Mouse (Mus musculus): ENCODE data around the gene Ttll7. TPM values are rescaled to one million over a fixed set of nuclear protein-coding genes. Genes with fewer than 3 reads are reported as not detected.

Ttll7 gene
- polyA plus RNA-seq, 1 experiment from 2014 or later, result 1.7 TPM

- no peaks in the 10 kb centered on the region for H3K36me3 ChIP-seq (ENCODE audit: insufficient read depth, low read length)
- 43% methylated on average over 4 of the region's 4 CpGs for WGBS
- TF ChIP-seq CTCF (IDR thresholded peaks at IDR 0.05; ENCODE audit: low read depth), result peak; percentile 57; the same call in 1 of the 2 replicates
- DNase-seq (ENCODE audit: low spot score) (peak; percentile 7), ATAC-seq (replicated peaks; ENCODE audit: low FRiP score, low read depth) (no peak)
- no peaks in the 10 kb centered on the region for H3K4me1 ChIP-seq (replicated peaks; ENCODE audit: insufficient read depth, low read length)
- H3K9me3 ChIP-seq (replicated peaks; ENCODE audit: low read length), result no peaks in the 10 kb centered on the region
- H3K4me2 ChIP-seq (ENCODE audit: low read length), result no peak overlapping the region
- no peak overlapping the region for H3K9ac ChIP-seq (ENCODE audit: low read depth, low read length)
- no peak overlapping the region for H3K4me3 ChIP-seq (replicated peaks; ENCODE audit: low read depth, low read length)
- H3K27ac ChIP-seq, result no peak overlapping the region
- H3K27me3 ChIP-seq (ENCODE audit: insufficient read depth, low read length), result no peaks in the 10 kb centered on the region
Measured at GRCm38 (mm10) chr3:146866563-146866962, 14.4 kb downstream of the Ttll7 start.

- ATAC-seq (replicated peaks; ENCODE audit: low FRiP score, low read depth) (no peak), DNase-seq (ENCODE audit: low spot score) (no peak)
- TF ChIP-seq CTCF (IDR thresholded peaks at IDR 0.05; ENCODE audit: low read depth), result no peak
- 76% methylated on average over 3 of the region's 3 CpGs for WGBS
- H3K4me2 ChIP-seq (ENCODE audit: low read length), result no peak overlapping the region
- no peaks in the 10 kb centered on the region for H3K27me3 ChIP-seq (ENCODE audit: insufficient read depth, low read length)
- no peak overlapping the region for H3K27ac ChIP-seq
- no peaks in the 10 kb centered on the region for H3K36me3 ChIP-seq (ENCODE audit: insufficient read depth, low read length)
- no peak overlapping the region for H3K4me3 ChIP-seq (replicated peaks; ENCODE audit: low read depth, low read length)
- H3K4me1 ChIP-seq (replicated peaks; ENCODE audit: insufficient read depth, low read length), result no peaks in the 10 kb centered on the region
- H3K9me3 ChIP-seq (replicated peaks; ENCODE audit: low read length), result no peaks in the 10 kb centered on the region
- H3K9ac ChIP-seq (ENCODE audit: low read depth, low read length), result no peak overlapping the region
Measured at GRCm38 (mm10) chr3:146871954-146872353, 19.8 kb downstream of the Ttll7 start.

- WGBS, result 62% methylated on average over 2 of the region's 2 CpGs
- ATAC-seq (replicated peaks; ENCODE audit: low FRiP score, low read depth), result no peak
Measured at GRCm38 (mm10) chr3:146875929-146876328, 23.8 kb downstream of the Ttll7 start.

GRCm38 (mm10) chr3:146893931-146894330, 41.8 kb downstream of the Ttll7 start:
- 87% methylated on average over 13 of the region's 13 CpGs for WGBS

More at GRCm38 (mm10) chr3:146875929-146876328, 23.8 kb downstream of the Ttll7 start:
- Histone ChIP-seq H3K4me3 (replicated peaks; ENCODE audit: low read depth, low read length) (no peak overlapping the region), H3K9me3 (replicated peaks; ENCODE audit: low read length) (no peaks in the 10 kb centered on the region; the same call in 1 of the 2 replicates), H3K4me1 (replicated peaks; ENCODE audit: insufficient read depth, low read length) (no peaks in the 10 kb centered on the region), H3K36me3 (ENCODE audit: insufficient read depth, low read length) (no peaks in the 10 kb centered on the region), H3K27me3 (ENCODE audit: insufficient read depth, low read length) (no peaks in the 10 kb centered on the region), H3K4me2 (ENCODE audit: low read length) (no peak overlapping the region), H3K9ac (ENCODE audit: low read depth, low read length) (no peak overlapping the region), H3K27ac (no peak overlapping the region)
- DNase-seq (ENCODE audit: low spot score), result no peak
- no peak for TF ChIP-seq CTCF (IDR thresholded peaks at IDR 0.05; ENCODE audit: low read depth)

GRCm38 (mm10) chr3:146896581-146896980, 44.4 kb downstream of the Ttll7 start:
- H3K9me3 ChIP-seq (replicated peaks; ENCODE audit: low read length), result no peaks in the 10 kb centered on the region
- ATAC-seq (replicated peaks; ENCODE audit: low FRiP score, low read depth) (no peak), DNase-seq (ENCODE audit: low spot score) (no peak)
- TF ChIP-seq CTCF (IDR thresholded peaks at IDR 0.05; ENCODE audit: low read depth), result no peak
- no peak overlapping the region for H3K9ac ChIP-seq (ENCODE audit: low read depth, low read length)
- no peaks in the 10 kb centered on the region for H3K27me3 ChIP-seq (ENCODE audit: insufficient read depth, low read length)
- no peaks in the 10 kb centered on the region for H3K36me3 ChIP-seq (ENCODE audit: insufficient read depth, low read length)
- no peaks in the 10 kb centered on the region for H3K4me1 ChIP-seq (replicated peaks; ENCODE audit: insufficient read depth, low read length)
- no peak overlapping the region for H3K4me3 ChIP-seq (replicated peaks; ENCODE audit: low read depth, low read length)
- no peak overlapping the region for H3K4me2 ChIP-seq (ENCODE audit: low read length)
- WGBS, result 80% methylated on average over 8 of the region's 8 CpGs
- H3K27ac ChIP-seq, result no peak overlapping the region

More at GRCm38 (mm10) chr3:146893931-146894330, 41.8 kb downstream of the Ttll7 start:
- no peak for ATAC-seq (replicated peaks; ENCODE audit: low FRiP score, low read depth)
- Histone ChIP-seq H3K9ac (ENCODE audit: low read depth, low read length) (no peak overlapping the region), H3K27ac (no peak overlapping the region), H3K4me1 (replicated peaks; ENCODE audit: insufficient read depth, low read length) (no peaks in the 10 kb centered on the region), H3K4me3 (replicated peaks; ENCODE audit: low read depth, low read length) (no peak overlapping the region), H3K36me3 (ENCODE audit: insufficient read depth, low read length) (no peaks in the 10 kb centered on the region), H3K9me3 (replicated peaks; ENCODE audit: low read length) (no peaks in the 10 kb centered on the region), H3K27me3 (ENCODE audit: insufficient read depth, low read length) (no peaks in the 10 kb centered on the region), H3K4me2 (ENCODE audit: low read length) (no peak overlapping the region)
- no peak for TF ChIP-seq CTCF (IDR thresholded peaks at IDR 0.05; ENCODE audit: low read depth)
- no peak for DNase-seq (ENCODE audit: low spot score)

GRCm38 (mm10) chr3:146900094-146900493, 47.9 kb downstream of the Ttll7 start:
- ATAC-seq (replicated peaks; ENCODE audit: low FRiP score, low read depth) (no peak), DNase-seq (ENCODE audit: low spot score) (no peak)
- H3K4me2 ChIP-seq (ENCODE audit: low read length), result no peak overlapping the region
- H3K9me3 ChIP-seq (replicated peaks; ENCODE audit: low read length), result no peaks in the 10 kb centered on the region
- peak; percentile 25; the same call in 1 of the 2 replicates for TF ChIP-seq CTCF (IDR thresholded peaks at IDR 0.05; ENCODE audit: low read depth)
- 88% methylated on average over 3 of the region's 3 CpGs for WGBS
- no peaks in the 10 kb centered on the region for H3K36me3 ChIP-seq (ENCODE audit: insufficient read depth, low read length)
- no peaks in the 10 kb centered on the region for H3K27me3 ChIP-seq (ENCODE audit: insufficient read depth, low read length)
- no peak overlapping the region for H3K4me3 ChIP-seq (replicated peaks; ENCODE audit: low read depth, low read length)
- no peak overlapping the region for H3K27ac ChIP-seq
- no peak overlapping the region for H3K9ac ChIP-seq (ENCODE audit: low read depth, low read length)
- H3K4me1 ChIP-seq (replicated peaks; ENCODE audit: insufficient read depth, low read length), result no peaks in the 10 kb centered on the region

GRCm38 (mm10) chr3:146901729-146902128, 49.6 kb downstream of the Ttll7 start:
- 76% methylated on average over 4 of the region's 4 CpGs for WGBS
- TF ChIP-seq CTCF (IDR thresholded peaks at IDR 0.05; ENCODE audit: low read depth), result no peak
- Histone ChIP-seq H3K9me3 (replicated peaks; ENCODE audit: low read length) (no peaks in the 10 kb centered on the region), H3K27me3 (ENCODE audit: insufficient read depth, low read length) (no peaks in the 10 kb centered on the region), H3K4me2 (ENCODE audit: low read length) (no peak overlapping the region), H3K4me1 (replicated peaks; ENCODE audit: insufficient read depth, low read length) (no peaks in the 10 kb centered on the region), H3K27ac (no peak overlapping the region), H3K36me3 (ENCODE audit: insufficient read depth, low read length) (no peaks in the 10 kb centered on the region), H3K9ac (ENCODE audit: low read depth, low read length) (no peak overlapping the region), H3K4me3 (replicated peaks; ENCODE audit: low read depth, low read length) (no peak overlapping the region)
- DNase-seq (ENCODE audit: low spot score) (no peak), ATAC-seq (replicated peaks; ENCODE audit: low FRiP score, low read depth) (no peak)
